Comparison of ENCODE assay signal across 19 mouse cellular contexts in genomic region chr3:96825261-96825660, GRCm38 (mm10). TPM values are rescaled to one million over a fixed set of nuclear protein-coding genes. Genes with fewer than 3 reads are reported as not detected.
"Had no signal": no experiment of that assay in that cellular context is flagged by ENCODE, and none has a peak within 500 bp of the region (broad histone marks: within the 10 kb centered on the region; RNA-seq: fewer than 3 reads in every experiment).

No protein-coding gene starts in this region.

- DNase-seq: lung, adult 18-20 months; lung, embryonic 14.5 days; lung, postnatal 10 days; retina, postnatal 1 day; right cerebral cortex, adult 18-20 months; right cerebral cortex, postnatal 25 days; right cerebral cortex, postnatal 4 days; thymus, adult 18-20 months; thymus, postnatal 14 days; thymus, postnatal 36 days had no signal

- H3K27me3 ChIP-seq: midbrain, embryonic 13.5 days; neural tube, embryonic 13.5 days; neural tube, embryonic 15.5 days had no signal

- H3K36me3 ChIP-seq: midbrain, embryonic 10.5 days; midbrain, embryonic 13.5 days; neural tube, embryonic 13.5 days; neural tube, embryonic 15.5 days had no signal

- H3K4me3 ChIP-seq: midbrain, embryonic 10.5 days; midbrain, embryonic 13.5 days; myocyte; neural tube, embryonic 13.5 days; neural tube, embryonic 15.5 days had no signal

- H3K27ac ChIP-seq: liver, embryonic 14.5 days; midbrain, embryonic 10.5 days; midbrain, embryonic 13.5 days; neural tube, embryonic 13.5 days; neural tube, embryonic 15.5 days had no signal

- H3K9me3 ChIP-seq: midbrain, embryonic 10.5 days; midbrain, embryonic 13.5 days; neural tube, embryonic 13.5 days; neural tube, embryonic 15.5 days had no signal

RNA-seq across cellular contexts. Expression of gene Pdzk1, which starts 3.8 kb away (rescaled TPM):
- polyA plus RNA-seq: lung, embryonic 16.5 days; midbrain, embryonic 13.5 days; neural tube, embryonic 11.5 days; stomach, embryonic 14.5 days had no signal
